Mouse (Mus musculus) macrophage (primary cell): ENCODE data around the gene Ldlrad3. TPM values are rescaled to one million over a fixed set of nuclear protein-coding genes. Genes with fewer than 3 reads are reported as not detected.
A peak's percentile ranks its signal among the peaks of the same experiment; 100 is the strongest.

Experiments used
- H3K27ac ChIP-seq: fragments of 350-480 bp; formaldehyde crosslinking; 2 replicates; pipeline ENCODE4 v1.9.0; 2021
- H3K36me3 ChIP-seq: fragments of 350-480 bp; formaldehyde crosslinking; 2 replicates; pipeline ENCODE4 v1.9.0; 2021; ENCODE audit errors: inconsistent target
- H3K4me3 ChIP-seq: fragments of 350-480 bp; formaldehyde crosslinking; 2 replicates; pipeline ENCODE4 v1.9.0; 2021; ENCODE audit errors: inconsistent target
- H3K79me2 ChIP-seq: fragments of 350-480 bp; formaldehyde crosslinking; 2 replicates; pipeline ENCODE4 v1.9.0; 2021; ENCODE audit errors: inconsistent target
- WGBS: methylation state at CpG from one replicate; pipeline ENCODE4 v1.1.7; 2026; ENCODE audit warnings: inconsistent platforms; ENCODE audit not compliant: missing documents; 5-methylcytosine and 5-hydroxymethylcytosine counted together
- polyA plus RNA-seq: library from polyadenylated mRNA; stranded (reverse); fragments of 250-400 nt; gene quantifications from 3 replicates; pipeline ENCODE4 v1.2.4, GENCODE M21; 2018; ENCODE audit warnings: inconsistent platforms

Ldlrad3 gene
- polyA plus RNA-seq, 1 experiment from 2014 or later, result 10.7 TPM

DNA sequence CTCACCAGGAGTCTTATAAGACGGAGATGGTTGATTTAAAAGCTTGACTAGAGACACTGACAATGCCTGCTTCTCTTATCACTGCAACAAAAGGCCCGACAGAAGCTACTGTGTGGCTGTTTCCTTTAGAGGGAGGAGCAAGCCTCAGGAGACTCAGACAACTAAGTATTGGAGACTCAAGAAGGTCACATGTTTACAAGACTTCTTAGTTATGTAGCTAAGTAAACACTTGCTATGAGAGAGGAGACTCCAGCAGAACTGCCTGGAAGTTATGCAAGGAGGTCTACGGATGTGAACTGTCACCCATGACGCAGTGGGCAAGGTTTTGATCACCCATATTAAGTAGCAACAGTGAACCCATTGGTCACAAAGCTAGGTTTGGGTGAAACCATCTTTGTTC is 113.3 kb downstream of the Ldlrad3 start:
- H3K27ac ChIP-seq, result no peak overlapping the region
- WGBS, result 83% methylated on average over 4 of the region's 4 CpGs
- no peaks in the 10 kb centered on the region for H3K36me3 ChIP-seq
- no peaks in the 10 kb centered on the region for H3K79me2 ChIP-seq
- no peak overlapping the region for H3K4me3 ChIP-seq

DNA sequence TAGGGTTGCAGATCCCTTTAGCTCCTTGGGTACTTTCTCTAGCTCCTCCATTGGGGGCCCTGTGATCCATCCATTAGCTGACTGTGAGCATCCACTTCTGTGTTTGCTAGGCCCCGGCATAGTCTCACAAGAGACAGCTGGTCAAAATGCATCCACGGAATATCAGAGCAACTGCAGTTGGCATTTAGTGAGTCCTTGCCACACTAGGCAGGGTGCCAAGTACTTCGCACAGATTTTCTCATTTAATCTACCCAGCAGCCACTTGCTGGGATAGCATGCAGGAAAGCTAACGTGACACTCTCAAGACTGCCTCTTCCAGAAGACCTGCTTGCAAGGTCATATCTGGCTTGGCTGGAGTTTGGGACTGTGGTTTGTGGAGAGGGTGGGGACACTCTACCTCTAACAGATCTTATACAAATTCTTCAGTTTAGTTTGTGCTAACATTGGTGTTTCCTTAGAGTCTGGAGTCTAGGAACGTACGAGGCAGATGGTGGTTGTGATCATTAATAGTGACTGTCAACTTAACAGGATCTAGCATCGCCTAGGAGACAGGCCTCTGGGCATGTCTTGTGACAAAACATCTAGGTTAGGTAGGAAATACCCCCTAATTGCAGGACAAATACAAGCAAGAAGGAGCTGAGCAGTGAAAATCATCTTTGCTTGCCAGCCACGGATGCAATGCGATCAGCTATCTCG is 115.0 kb downstream of the Ldlrad3 start:
- Histone ChIP-seq H3K36me3 (no peaks in the 10 kb centered on the region), H3K79me2 (no peaks in the 10 kb centered on the region), H3K4me3 (no peak overlapping the region), H3K27ac (no peak overlapping the region)
- WGBS, result 99% methylated on average over 10 of the region's 10 CpGs

DNA sequence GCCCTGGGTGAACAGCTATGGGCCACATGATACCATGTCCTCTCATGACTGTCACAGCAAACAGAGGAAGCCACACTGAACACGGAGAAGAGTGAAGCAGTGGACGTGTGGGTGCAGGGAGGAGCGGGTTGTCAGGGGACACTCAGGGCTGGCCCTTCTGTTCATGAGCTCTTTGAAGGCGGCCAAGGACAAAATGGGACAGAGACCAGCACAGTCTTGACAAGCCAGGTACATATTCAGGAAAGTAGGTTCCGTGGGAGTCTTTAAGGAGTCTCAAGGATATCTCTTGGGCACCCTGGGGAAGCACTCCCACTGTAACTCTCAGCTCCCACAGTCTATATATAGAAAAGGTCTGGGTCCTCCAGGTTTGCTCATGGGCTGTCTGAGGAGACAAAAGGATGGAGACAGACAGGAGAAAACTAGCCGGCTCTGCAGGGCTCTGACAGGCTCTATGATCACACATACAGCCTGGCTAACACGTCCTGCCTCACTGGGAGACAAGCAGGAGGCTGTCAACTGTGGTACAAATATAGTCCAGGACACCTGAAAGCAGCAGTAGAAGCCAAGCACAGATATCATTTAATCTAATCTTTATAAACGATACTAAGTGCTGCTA is 121.3 kb downstream of the Ldlrad3 start:
- Histone ChIP-seq H3K27ac (no peak overlapping the region), H3K4me3 (no peak overlapping the region), H3K36me3 (no peaks in the 10 kb centered on the region), H3K79me2 (no peaks in the 10 kb centered on the region)
- WGBS, result 93% methylated on average over 8 of the region's 8 CpGs

DNA sequence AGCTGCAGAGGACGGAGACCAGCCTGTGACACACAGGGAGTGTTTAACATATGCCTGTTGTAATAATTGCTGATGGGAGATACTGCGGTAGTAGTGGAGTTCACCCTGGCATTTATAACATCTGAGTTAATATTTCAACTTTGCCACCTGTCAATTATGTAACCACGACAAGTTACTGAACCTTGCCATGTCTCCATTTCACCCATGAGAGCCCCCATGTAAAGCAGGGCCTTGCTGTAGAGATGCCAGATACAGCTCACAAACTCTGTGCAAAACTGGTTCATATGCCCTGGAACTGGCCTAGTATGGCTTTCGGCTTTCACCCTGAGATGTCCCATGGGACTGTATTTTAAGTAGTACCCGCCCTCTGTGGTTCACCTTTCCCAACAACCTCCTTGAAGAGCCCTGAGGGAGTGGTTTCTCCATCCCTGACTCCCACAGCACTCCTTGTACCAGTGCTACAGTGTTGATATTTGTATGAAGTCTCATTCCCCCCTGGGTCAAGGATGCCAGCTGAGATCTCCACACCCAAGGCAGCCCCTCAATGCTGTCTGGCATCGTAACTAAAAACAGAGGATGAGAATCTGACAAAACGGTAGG is 122.2 kb downstream of the Ldlrad3 start:
- WGBS, result 96% methylated on average over 7 of the region's 7 CpGs
- no peaks in the 10 kb centered on the region for H3K79me2 ChIP-seq

DNA sequence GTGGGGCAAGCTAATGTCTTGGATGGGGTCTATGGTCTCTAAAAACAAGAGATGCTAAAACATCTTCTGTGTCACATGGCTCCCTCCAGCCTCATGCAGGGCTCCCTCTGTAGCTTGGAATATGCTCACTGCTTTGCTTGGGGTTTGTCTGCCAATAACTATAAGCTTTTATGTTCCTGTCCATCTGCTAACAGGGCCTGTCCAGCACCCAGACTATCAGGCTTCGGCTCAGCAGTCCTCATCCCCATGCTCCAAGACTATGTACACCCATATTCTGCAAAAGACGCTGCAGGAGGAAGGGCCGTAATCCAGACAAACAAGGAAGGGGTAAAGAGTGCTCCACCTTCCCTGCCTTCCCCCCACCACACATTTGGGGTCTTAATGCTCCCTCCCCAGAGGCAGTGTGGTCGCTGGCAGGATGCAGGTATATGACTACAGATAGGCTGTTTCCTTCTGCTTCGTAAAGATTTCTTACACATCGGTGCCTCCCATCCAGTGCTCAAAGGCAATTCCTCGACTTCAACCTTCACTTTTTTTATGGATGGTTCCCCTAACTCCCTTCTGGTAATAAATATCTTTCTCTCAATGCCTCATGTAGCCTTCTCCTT is 123.2 kb downstream of the Ldlrad3 start:
- H3K27ac ChIP-seq, result no peak overlapping the region
- H3K36me3 ChIP-seq, result no peaks in the 10 kb centered on the region
- 43% methylated on average over 7 of the region's 7 CpGs for WGBS
- no peak overlapping the region for H3K4me3 ChIP-seq
- no peaks in the 10 kb centered on the region for H3K79me2 ChIP-seq

More for the DNA sequence above, 122.2 kb downstream of the Ldlrad3 start:
- Histone ChIP-seq H3K4me3 (no peak overlapping the region), H3K36me3 (no peaks in the 10 kb centered on the region), H3K27ac (no peak overlapping the region)

DNA sequence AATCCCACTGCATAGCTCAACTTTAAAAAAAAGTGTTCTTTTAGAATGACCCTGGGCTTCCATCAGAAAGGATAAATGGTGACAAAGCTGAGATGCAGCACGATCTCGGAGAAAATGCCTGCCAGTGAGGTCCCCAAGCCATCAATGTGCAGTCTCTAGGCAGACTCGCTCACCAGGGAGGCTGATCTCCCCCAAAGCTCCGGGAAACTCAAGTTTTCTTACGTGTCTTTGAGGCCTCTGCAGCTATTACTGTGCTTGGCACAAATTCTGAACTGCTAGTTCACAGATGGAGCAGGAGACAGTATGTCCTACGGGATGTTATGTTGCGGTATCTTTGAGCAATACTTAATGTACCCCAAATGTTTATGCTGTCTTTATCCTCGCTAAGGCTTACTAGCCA is 124.3 kb downstream of the Ldlrad3 start:
- no peak overlapping the region for H3K27ac ChIP-seq
- H3K4me3 ChIP-seq, result no peak overlapping the region
- 96% methylated on average over 8 of the region's 8 CpGs for WGBS
- H3K79me2 ChIP-seq, result no peaks in the 10 kb centered on the region
- H3K36me3 ChIP-seq, result no peaks in the 10 kb centered on the region

DNA sequence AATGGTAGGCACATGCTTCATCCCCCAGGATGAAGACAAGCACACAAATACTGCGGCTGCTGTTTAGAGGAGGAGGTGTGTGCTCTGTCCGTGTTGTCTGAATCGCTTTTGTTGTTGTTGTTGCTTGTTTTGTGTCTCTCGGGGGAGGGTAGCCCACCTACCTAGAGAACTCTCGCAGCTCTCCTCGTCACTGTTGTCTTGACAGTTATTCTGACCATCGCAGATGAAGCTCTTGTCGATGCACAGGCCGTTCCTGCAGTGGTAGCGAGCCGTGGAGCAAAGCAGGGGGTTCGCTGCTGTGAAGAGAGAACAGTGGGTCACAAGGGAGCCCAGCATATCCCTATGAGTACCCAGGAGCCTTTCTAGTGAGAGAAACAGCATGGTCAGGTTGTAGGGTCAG is 128.4 kb downstream of the Ldlrad3 start:
- no peak overlapping the region for H3K4me3 ChIP-seq
- no peaks in the 10 kb centered on the region for H3K36me3 ChIP-seq
- 94% methylated on average over 12 of the region's 12 CpGs for WGBS
- H3K79me2 ChIP-seq, result no peaks in the 10 kb centered on the region
- H3K27ac ChIP-seq, result peak overlapping the region; percentile 24; the same call in 1 of the 2 replicates

DNA sequence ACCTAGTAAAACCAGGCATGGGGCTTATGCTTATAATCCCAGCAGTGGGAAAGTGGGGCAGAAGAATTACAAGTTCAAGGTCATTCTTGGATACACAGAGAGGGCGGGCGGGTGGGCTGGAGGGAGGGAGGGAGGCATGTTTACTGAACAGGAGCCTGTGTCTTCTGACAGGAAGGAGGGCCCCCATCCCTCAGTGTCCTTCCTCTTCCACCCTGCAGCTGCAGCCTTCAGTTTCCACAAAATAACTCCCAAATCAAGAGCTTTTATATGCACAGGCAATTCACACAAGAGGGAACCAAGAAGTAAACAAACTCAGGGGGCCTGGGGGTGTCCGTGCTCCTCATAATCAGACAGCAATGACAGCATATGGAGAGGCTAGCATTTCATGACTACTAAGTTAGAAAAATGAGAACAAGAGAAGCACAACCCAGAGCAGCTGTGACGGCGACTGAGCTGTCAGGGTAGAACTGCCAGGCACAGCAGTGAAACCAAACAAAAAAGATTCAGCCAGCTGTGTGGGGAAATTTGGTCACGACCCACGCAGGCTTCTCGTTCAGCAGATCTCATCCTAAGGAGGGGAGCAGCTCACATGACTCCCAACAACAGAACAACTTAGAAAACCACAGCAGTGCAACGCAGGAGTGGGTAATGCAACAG is 129.0 kb downstream of the Ldlrad3 start:
- peak overlapping the region; percentile 24; the same call in 1 of the 2 replicates for H3K27ac ChIP-seq
- 24% methylated on average over 9 of the region's 9 CpGs for WGBS
- no peak overlapping the region for H3K4me3 ChIP-seq
- H3K79me2 ChIP-seq, result no peaks in the 10 kb centered on the region
- no peaks in the 10 kb centered on the region for H3K36me3 ChIP-seq

DNA sequence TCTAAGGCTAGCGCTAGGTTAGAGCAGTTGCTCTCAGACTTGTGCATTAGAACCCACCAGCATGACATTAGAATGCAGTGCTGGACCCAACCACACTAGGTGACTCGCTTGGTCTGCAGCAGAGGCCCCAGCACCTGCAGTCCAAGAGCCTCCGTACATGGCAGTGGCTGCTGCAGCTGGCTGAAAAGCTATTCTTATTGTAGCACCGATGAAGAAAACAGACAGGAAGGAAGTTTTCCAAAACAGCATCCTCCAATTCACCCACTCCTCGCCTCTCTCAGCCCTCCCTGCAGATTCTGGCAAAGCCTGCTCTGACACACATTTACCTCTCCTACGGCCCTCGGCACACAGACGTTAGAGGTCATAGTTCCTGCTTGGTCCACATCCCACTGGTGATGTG is 130.0 kb downstream of the Ldlrad3 start:
- Histone ChIP-seq H3K36me3 (no peaks in the 10 kb centered on the region), H3K79me2 (no peaks in the 10 kb centered on the region), H3K4me3 (no peak overlapping the region), H3K27ac (no peak overlapping the region)
- 80% methylated on average over 8 of the region's 8 CpGs for WGBS

DNA sequence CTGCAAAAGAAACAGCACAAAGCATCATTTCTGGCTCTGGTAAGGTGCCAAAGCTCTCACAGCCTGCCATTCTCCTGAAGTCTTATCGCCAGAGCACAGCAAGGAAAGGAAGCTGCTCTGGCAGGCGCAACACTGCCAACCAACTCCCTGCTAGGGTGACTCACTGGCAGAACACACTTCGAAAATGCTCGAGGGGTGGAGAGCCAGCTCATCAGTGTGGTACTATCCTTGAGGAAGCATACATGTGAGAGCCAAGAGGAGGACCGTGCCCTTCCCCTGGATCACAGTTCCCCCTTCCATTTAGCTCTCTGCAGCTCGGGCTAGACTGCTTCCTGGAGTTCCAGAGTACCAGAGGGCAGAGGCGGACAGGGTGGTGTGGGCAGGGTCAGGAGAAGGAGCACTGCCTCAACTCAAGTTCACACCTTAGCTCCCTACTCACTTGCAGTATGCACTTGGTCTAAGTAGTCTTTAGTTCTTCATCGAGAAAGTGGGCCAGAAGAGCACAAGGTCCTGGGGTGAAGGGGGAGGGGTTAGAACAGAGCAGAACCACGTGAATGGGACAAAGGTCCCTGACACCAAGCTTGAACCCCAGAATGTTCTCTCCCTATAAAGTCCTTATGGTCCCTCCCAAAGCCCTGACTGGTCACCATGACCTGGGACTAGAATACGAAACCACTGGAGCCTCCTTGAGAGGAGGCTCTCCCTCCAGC is 133.1 kb downstream of the Ldlrad3 start:
- Histone ChIP-seq H3K27ac (no peak overlapping the region), H3K79me2 (no peaks in the 10 kb centered on the region), H3K36me3 (no peaks in the 10 kb centered on the region), H3K4me3 (no peak overlapping the region)
- 29% methylated on average over 10 of the region's 10 CpGs for WGBS

DNA sequence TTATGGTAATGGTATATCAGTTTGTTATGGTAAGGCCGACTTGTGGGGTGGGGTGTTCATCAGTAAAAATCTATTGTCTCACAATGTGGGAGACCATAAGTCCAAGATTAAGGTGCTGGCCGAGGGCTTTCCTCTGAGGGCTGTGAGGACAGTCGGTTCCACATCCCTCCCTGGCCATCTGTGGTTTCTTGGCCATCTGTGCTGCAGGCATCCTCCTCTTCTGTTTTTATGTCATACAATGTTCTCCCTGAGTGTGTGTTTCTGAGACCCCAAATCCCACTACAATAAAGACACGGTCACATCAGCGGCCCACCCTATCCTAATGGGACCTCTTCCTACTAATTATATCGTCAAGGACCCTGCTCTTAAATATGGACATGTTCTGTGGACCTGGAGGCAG is 133.8 kb downstream of the Ldlrad3 start:
- Histone ChIP-seq H3K27ac (no peak overlapping the region), H3K4me3 (no peak overlapping the region), H3K36me3 (no peaks in the 10 kb centered on the region), H3K79me2 (no peaks in the 10 kb centered on the region)
- WGBS, result 74% methylated on average over 6 of the region's 6 CpGs

DNA sequence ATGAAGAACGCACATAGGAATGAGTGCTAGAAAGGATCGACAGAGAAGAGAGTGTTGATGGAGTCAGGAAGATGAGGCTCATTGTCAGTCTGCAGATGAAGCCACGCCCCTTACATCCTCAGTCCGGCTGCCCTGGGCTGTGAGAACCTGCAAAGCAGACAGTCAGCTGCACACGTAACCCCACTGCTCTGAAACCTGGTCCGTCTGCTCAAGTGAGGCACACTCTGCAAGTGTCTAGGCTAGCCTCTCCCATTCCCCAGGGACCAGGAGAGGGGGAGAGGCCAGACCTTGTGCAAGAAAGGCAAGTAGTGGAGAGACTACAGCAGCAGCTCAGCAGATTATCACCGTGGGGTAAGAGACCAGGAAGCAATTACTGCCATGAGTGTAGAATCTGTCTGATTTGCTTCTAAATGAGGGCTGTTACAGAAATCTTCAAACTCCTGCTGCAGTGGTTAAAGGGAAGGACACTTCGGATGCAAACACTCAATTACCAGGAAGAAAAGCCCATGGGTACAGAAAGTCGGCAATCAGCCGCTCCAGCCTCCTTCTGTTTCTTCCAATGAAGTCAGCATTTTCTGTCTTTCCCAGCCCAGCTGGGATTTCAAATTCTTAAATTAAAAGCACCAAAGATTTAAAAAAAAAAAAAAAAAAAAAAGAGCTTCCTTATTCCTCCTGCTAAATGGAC is 136.2 kb downstream of the Ldlrad3 start:
- no peak overlapping the region for H3K27ac ChIP-seq
- no peaks in the 10 kb centered on the region for H3K36me3 ChIP-seq
- no peaks in the 10 kb centered on the region for H3K79me2 ChIP-seq
- no peak overlapping the region for H3K4me3 ChIP-seq
- WGBS, result 75% methylated on average over 10 of the region's 10 CpGs

DNA sequence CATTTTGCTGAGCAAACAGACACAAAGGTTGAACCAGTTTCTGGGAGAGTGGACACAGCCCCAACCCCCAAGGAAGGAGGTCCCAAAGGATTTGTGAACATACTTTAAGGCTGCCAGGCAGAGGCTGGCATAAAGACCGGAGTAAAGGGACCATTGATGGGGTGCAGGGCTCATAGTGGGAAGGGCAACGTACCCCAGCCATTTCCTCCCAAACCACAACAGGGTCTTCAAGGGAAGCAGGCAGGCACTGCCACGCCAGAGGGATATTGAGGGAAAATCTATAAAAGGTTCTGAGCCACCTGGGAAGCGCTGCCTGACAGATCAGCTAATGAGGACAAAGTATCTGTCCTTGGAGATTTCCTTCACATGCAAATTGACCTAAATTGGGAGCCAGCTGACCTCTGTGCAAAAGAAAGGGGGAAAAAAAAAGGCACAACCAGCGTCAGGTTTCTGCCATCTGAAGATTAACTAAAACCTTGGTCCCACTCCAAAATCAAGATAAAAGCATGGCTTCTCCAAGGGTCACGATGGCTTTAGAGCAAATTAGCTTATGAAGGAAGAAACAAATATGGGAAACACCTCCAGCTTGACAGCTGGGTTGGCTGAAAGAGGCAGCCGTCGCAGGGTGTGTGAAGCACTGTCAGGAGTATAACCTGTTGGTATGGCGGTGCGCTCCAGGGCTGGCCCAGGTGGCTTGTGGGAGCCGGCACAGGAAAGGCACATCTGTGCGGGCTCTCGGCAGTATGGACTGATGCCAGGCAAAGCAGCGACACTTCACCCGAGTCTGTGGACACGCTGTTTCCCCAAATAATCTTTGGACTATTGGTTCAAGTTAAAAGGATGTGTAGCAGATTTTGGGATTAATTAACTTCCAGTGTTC is 137.6 kb downstream of the Ldlrad3 start:
- no peak overlapping the region for H3K27ac ChIP-seq
- H3K4me3 ChIP-seq, result no peak overlapping the region
- H3K36me3 ChIP-seq, result no peaks in the 10 kb centered on the region
- WGBS, result 93% methylated on average over 16 of the region's 16 CpGs
- H3K79me2 ChIP-seq, result no peaks in the 10 kb centered on the region
